Mouse (Mus musculus) bone marrow, adult 2 months (tissue): Measurements from ENCODE around the gene Pola1. TPM values are rescaled to one million over a fixed set of nuclear protein-coding genes. Genes with fewer than 3 reads are reported as not detected.

ENCODE experiments used
- H3K27ac ChIP-seq: fragments of 200-500 bp; 2 replicates; pipeline ENCODE4 v1.5.1; 2012; ENCODE audit warnings: low read depth, mild to moderate bottlenecking, control low read depth, inconsistent platforms, low read length; ENCODE audit not compliant: control insufficient read depth, poor library complexity, insufficient read depth
- H3K4me1 ChIP-seq: fragments of 200-500 bp; 2 replicates; pipeline ENCODE4 v1.6.1; 2011; ENCODE audit warnings: low read length; ENCODE audit not compliant: control insufficient read depth, insufficient read depth
- H3K4me3 ChIP-seq: fragments of 200-500 bp; replicated peaks from 2 replicates; pipeline ENCODE3; 2011; ENCODE audit warnings: mild to moderate bottlenecking, low read depth, low read length, control low read depth; ENCODE audit not compliant: control insufficient read depth
- CTCF ChIP-seq: fragments of 200-500 bp; IDR thresholded peaks from 2 replicates; pipeline ENCODE4 v1.5.1; 2011; ENCODE audit warnings: low read length, control low read depth; ENCODE audit not compliant: control insufficient read depth, insufficient read depth
- POLR2A ChIP-seq: fragments of 200-500 bp; IDR thresholded peaks from 2 replicates; pipeline ENCODE4 v1.6.1; 2011; ENCODE audit warnings: low read depth, mild to moderate bottlenecking, control low read depth, low read length, borderline replicate concordance; ENCODE audit not compliant: control insufficient read depth
- WGBS: fragments of 180-500 bp; shearing (Covaris S2); methylation state at CpG from one replicate; pipeline ENCODE4 v1.1.7; 2018; 5-methylcytosine and 5-hydroxymethylcytosine counted together
- polyA plus RNA-seq: library from polyadenylated mRNA; stranded (reverse); fragments of >200 nt; gene quantifications from 2 replicates; pipeline ENCODE4 v1.2.4, GENCODE M21; 2011; ENCODE audit warnings: low replicate concordance; ENCODE audit not compliant: missing spikeins, insufficient read depth, insufficient read length

Gene Pola1
- polyA plus RNA-seq, result 17.8 and 26.2 TPM in 2 replicates

DNA sequence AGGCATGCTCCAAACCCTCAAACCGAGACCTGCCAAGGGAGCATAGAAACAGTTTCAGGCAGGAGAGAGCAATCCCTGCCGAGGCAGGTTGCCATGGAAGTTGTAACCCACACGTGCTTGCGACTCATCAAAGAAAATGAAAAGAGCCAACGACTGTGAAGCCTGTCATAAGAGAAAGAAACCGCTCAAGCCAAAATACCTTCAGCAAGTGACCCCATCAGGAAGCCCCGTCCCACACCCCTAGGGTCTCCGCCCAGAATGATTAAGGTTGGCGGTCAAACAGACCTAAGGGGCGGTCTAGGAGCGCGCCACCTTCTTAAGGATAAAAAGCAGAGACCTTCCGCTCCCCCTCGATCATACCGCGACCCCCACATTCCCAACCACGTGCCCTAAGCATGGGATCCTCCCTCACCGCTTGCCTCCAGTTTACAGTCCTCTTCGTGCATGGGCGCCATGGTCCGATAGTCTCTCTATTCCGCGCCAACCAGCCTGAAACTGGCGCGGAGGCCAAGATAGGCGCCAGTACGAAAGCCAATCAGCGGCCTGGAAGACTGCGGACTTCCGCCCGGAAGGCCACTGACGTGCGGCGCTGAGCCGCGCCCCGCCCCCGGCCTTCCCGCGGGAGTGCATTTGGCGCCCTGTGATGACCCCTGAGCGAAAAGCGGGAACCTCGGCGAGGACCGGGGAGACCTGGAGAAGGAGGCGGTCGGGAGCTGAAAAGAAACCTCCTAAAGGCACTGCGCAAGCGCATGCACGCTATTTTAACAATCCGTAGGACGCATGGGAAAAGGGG lies at the start of gene Pola1:
Pola1 (minus strand) TSS at position 499 of the 793 bp plus-strand sequence.
- whole genome bisulfite sequencing, result 16% methylated on average over 53 of the region's 53 CpGs
- H3K27ac ChIP-seq, result peak within 1 kb of the TSS; percentile 51
- no peak for TF ChIP-seq CTCF
- peak; percentile 45; the same call in 1 of the 2 replicates for TF ChIP-seq POLR2A
- H3K4me1 ChIP-seq, result no peaks in the 10 kb centered on the region
- peak within 1 kb of the TSS; percentile 100 for H3K4me3 ChIP-seq

DNA sequence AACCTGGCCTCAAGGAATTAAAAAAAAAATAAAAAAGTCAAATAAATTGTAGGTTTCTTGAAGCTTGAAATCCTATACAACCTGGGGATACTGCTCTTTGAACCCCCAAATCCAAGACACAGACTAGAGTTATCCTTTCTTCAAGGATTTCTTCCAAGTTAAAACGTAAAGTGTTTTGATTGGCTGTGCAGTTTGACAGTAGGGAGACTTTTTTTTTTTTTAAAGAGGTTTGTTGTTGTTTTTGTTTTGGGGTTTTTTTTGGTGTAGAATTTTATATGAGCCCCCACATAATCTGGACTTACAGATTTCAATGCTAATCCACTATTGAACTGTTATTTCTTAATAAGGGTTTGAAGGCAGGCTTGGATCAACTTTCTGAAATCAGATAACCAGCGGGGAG lies 44.3 kb upstream of the Pola1 start:
- TF ChIP-seq CTCF, result no peak
- TF ChIP-seq POLR2A, result no peak
- WGBS, result 55% methylated on average over 2 of the region's 2 CpGs
- no peaks in the 10 kb centered on the region; the same call in 1 of the 2 replicates for H3K4me1 ChIP-seq
- H3K4me3 ChIP-seq, result no peak overlapping the region
- no peak overlapping the region for H3K27ac ChIP-seq

DNA sequence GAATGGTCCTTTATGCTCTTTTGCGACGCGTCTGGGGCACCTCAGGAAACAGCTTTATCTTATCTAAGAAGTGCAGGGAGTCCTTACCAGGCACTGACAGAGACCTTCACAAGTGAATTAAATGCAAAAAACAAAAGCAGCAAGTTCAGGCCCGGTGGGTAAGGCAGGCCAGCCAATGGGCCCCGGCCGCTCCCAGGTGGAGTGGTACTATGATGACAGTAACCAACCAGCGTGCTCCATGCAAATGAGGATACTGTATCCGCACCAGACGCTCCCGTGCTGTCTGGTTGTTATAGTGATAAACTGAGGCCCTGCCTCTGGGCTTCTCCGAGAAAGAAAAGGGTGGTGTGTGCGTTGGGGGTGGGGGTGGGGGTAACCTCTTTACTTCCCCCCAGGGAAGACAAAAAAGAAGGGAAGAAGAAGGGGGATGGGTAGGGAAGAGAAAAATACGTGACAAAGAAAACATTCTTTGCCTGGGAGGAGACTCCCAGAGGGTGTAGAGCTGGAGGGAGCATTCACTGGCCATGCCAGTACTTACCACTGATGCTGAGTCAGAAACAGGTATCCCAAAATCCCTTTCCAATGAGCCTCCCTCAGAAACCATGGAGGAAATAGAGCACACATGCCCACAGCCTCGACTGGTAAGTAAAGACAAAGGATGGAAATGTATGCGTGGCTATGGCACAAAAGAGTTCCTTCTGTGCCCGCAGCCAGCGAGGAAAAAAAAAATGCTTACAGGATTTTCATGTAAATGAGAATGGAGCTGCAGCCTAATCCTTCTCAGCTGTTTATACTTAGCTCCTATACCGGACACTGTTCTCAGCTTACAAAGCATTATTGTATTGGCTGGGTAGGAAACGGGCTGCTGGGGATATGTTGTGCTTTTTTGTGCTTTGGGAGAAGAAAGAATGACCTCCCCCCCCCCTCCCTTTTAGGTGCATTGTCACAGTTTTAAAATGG lies 43.2 kb upstream of the Pola1 start:
- 11% methylated on average over 19 of the region's 19 CpGs for WGBS
- Histone ChIP-seq H3K27ac (peak overlapping the region; percentile 70), H3K4me3 (peak overlapping the region; percentile 66), H3K4me1 (no peaks in the 10 kb centered on the region; the same call in 1 of the 2 replicates)
- TF ChIP-seq POLR2A, result no peak
- TF ChIP-seq CTCF, result no peak

DNA sequence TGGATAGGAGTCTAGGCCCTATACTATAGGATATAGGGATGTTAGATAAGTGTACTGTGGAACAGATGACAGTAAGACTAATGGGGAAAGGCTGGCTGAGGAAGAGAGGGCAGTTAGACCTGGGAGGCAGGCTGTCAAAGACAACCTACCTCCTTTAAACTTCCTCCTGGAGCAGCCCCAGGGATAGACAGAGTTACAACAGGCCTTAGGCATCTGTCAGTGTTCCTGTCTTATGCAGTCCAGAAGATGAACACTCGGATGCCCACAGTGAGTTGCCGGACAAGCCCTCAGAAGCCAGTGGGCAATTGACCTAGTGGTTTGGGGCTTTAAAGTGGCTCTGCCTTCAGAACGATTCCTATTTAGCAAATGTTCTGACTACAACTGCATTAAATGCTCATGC lies 42.5 kb upstream of the Pola1 start:
- Histone ChIP-seq H3K4me3 (no peak overlapping the region), H3K4me1 (no peaks in the 10 kb centered on the region; the same call in 1 of the 2 replicates), H3K27ac (peak overlapping the region; percentile 70)
- WGBS, result 36% methylated on average over 3 of the region's 3 CpGs
- TF ChIP-seq POLR2A (no peak), CTCF (no peak)

DNA sequence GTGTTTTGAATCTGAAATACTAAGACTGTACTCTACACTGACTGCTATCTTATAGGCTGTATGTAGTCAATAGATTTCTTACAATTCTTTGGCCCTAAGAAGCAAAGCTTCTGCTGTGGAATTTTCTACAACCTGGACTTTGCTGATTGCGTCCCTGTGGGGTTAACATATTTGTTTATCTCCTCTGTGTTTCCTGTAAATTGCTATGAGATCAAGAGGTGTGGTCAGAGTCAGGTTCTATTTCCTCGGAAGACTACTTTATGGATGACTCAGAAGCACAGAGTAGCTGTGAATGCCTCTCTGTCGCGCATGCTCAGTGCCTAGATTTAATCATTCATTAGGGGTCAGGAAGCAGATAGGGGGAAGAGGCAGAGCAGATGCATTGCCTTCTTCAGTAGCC lies 32.8 kb upstream of the Pola1 start:
- TF ChIP-seq CTCF, result no peak
- TF ChIP-seq POLR2A, result no peak
- Histone ChIP-seq H3K4me1 (no peaks in the 10 kb centered on the region), H3K4me3 (no peak overlapping the region), H3K27ac (no peak overlapping the region)
- WGBS, result 63% methylated on average over 4 of the region's 4 CpGs

DNA sequence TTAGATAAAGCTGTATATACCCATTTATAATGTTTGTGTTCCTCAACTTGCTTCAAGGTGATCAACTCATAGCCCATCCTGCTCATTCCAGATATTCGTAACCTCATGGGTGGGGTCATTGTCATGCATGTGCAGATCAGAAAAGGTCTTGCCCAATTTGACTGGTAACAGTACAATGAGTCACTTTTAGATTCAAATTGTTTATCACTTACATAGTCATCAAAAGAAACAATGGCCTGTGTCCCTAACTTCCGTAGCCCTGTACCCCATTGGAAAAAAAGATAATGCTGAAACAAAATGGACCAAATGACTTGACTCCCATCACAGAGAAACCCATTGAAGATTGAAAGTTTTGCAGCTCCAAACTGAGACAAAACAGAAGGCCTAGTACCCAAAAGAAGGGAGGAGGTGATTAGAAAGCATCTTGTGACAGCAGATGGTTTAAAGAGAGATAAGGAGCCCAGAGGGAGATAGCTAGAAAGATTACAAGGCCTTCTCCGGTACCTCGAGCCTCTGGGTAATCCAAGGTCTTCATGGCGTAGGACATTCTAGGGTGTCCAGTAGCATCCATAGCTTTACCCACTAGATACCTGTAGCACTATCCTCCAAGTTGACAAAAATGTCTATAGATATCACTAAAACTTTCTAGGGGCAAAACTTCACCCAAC lies 32.1 kb upstream of the Pola1 start:
- Histone ChIP-seq H3K4me1 (no peaks in the 10 kb centered on the region), H3K27ac (no peak overlapping the region), H3K4me3 (no peak overlapping the region)
- 82% methylated on average over 5 of the region's 5 CpGs for WGBS
- no peak for TF ChIP-seq CTCF
- TF ChIP-seq POLR2A, result no peak

DNA sequence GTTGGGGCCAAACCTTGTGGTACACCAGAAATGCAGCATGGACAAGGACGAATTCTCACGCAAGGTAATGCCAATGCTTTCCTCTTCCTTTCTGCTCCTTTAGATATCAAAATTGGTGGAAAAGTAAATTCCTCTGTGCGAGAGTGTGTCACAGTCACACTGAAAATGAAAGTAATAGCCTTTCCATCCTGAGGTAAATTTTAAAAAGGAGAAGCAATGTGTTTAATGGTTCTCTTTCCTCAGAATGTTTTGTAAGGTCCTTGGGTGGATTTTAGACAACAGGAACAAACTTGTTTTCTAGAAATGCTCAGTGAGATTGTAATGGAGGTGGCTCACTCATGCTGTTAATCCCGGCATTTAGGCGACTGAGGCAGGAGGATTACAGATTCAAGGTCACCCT lies 23.2 kb upstream of the Pola1 start:
- H3K4me1 ChIP-seq, result no peaks in the 10 kb centered on the region
- no peak overlapping the region for H3K4me3 ChIP-seq
- WGBS, result 24% methylated on average over 5 of the region's 5 CpGs
- TF ChIP-seq CTCF (no peak), POLR2A (no peak)
- H3K27ac ChIP-seq, result no peak overlapping the region
